Mouse (Mus musculus): ENCODE measurements around the gene Ptger4.

Gene Ptger4

GRCm38 (mm10) chr15:5165121-5165773 lies 78.7 kb downstream of the Ptger4 start:
- no peak for DNase-seq (ENCODE audit: low spot score in 2 of 2)

GRCm38 (mm10) chr15:5158827-5159226 lies 85.2 kb downstream of the Ptger4 start:
- DNase-seq (ENCODE audit: low spot score in 2 of 2) = no peak

- DNase-seq (ENCODE audit: low spot score in 2 of 2) = no peak
Observed at GRCm38 (mm10) chr15:5157386-5157785, 86.6 kb downstream of the Ptger4 start.

Data from spleen, postnatal 10 days (tissue).